Mouse (Mus musculus): ENCODE results near the gene Foxd1. TPM values are rescaled to one million over a fixed set of nuclear protein-coding genes. Genes with fewer than 3 reads are reported as not detected.

The Foxd1 gene
- polyA plus RNA-seq, 1 experiment from 2014 or later: not detected

DNA sequence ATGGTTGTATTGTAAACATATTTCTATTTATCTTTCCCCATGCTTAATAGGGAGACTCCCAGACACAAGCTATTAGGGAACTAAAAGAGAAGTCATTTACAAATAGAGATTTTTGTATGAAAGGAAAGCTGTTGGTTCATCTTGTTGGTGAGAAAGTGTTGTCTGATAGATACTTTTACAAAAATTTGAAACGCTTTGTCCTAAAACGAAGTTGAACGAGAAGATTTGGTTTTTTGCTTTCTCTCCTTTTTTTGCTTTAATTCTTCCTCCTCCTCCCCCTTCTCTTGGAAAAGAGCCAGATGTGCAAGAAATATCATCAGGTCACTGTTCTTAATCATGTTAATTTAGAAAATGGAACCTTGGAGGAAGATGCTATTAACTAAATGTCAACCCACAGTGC is 13.6 kb downstream of the Foxd1 start:
- H3K36me3 ChIP-seq (ENCODE audit: control insufficient read depth, insufficient read depth, low read length): no peaks in the 10 kb centered on the region
- H3K4me1 ChIP-seq (ENCODE audit: control insufficient read depth in 2 of 2, insufficient read depth in 2 of 2, low read length in 2 of 2): peaks cover 3 to 7% of the 10 kb centered on the region in 2 experiments; a peak in 2 of 4 replicates
- no peak overlapping the region for H3K27ac ChIP-seq (replicated peaks in 1 of 2; ENCODE audit: control insufficient read depth in 1 of 2, insufficient read depth in 1 of 2, low read depth in 2 of 2, low read length in 2 of 2)
- H3K4me2 ChIP-seq (ENCODE audit: low read length): no peak overlapping the region
- H3K9me3 ChIP-seq (ENCODE audit: control insufficient read depth, low read length): no peaks in the 10 kb centered on the region
- H3K9ac ChIP-seq (ENCODE audit: low read length): no peak overlapping the region
- WGBS: 15% methylated on average over 3 of the region's 3 CpGs
- H3K4me3 ChIP-seq (ENCODE audit: control insufficient read depth in 1 of 2, insufficient read depth in 1 of 2, low read depth in 1 of 2, low read length in 2 of 2): no peak overlapping the region
- peaks cover 86% of the 10 kb centered on the region for H3K27me3 ChIP-seq (ENCODE audit: control insufficient read depth, insufficient read depth, low read length)
- no peak for ATAC-seq (ENCODE audit: insufficient number of reproducible peaks, insufficient read depth, low FRiP score, low read depth)

GRCm38 (mm10) chr13:98369046-98369445 is 15.0 kb downstream of the Foxd1 start:
- Histone ChIP-seq H3K9ac (ENCODE audit: low read length) (no peak overlapping the region), H3K36me3 (ENCODE audit: control insufficient read depth, insufficient read depth, low read length) (no peaks in the 10 kb centered on the region), H3K27ac (replicated peaks in 1 of 2; ENCODE audit: control insufficient read depth in 1 of 2, insufficient read depth in 1 of 2, low read depth in 2 of 2, low read length in 2 of 2) (no peak overlapping the region), H3K27me3 (ENCODE audit: control insufficient read depth, insufficient read depth, low read length) (peaks cover 80% of the 10 kb centered on the region), H3K4me1 (ENCODE audit: control insufficient read depth in 2 of 2, insufficient read depth in 2 of 2, low read length in 2 of 2) (peaks cover 3 to 7% of the 10 kb centered on the region in 2 experiments; a peak in 2 of 4 replicates), H3K4me3 (ENCODE audit: control insufficient read depth in 1 of 2, insufficient read depth in 1 of 2, low read depth in 1 of 2, low read length in 2 of 2) (no peak overlapping the region), H3K9me3 (ENCODE audit: control insufficient read depth, low read length) (no peaks in the 10 kb centered on the region), H3K4me2 (ENCODE audit: low read length) (no peak overlapping the region)
- no peak for ATAC-seq (ENCODE audit: insufficient number of reproducible peaks, insufficient read depth, low FRiP score, low read depth)
- 12% methylated on average over 6 of the region's 6 CpGs for WGBS

GRCm38 (mm10) chr13:98374560-98374959 is 20.5 kb downstream of the Foxd1 start:
- H3K9ac ChIP-seq (ENCODE audit: low read length): no peak overlapping the region
- H3K36me3 ChIP-seq (ENCODE audit: control insufficient read depth, insufficient read depth, low read length): no peaks in the 10 kb centered on the region
- H3K27ac ChIP-seq (replicated peaks in 1 of 2; ENCODE audit: control insufficient read depth in 1 of 2, insufficient read depth in 1 of 2, low read depth in 2 of 2, low read length in 2 of 2): no peak overlapping the region
- no peaks in the 10 kb centered on the region for H3K4me1 ChIP-seq (ENCODE audit: control insufficient read depth in 2 of 2, insufficient read depth in 2 of 2, low read length in 2 of 2)
- no peaks in the 10 kb centered on the region for H3K9me3 ChIP-seq (ENCODE audit: control insufficient read depth, low read length)
- no peak for ATAC-seq (ENCODE audit: insufficient number of reproducible peaks, insufficient read depth, low FRiP score, low read depth)
- peaks cover 37% of the 10 kb centered on the region for H3K27me3 ChIP-seq (ENCODE audit: control insufficient read depth, insufficient read depth, low read length)
- no peak overlapping the region for H3K4me2 ChIP-seq (ENCODE audit: low read length)
- no peak overlapping the region for H3K4me3 ChIP-seq (ENCODE audit: control insufficient read depth in 1 of 2, insufficient read depth in 1 of 2, low read depth in 1 of 2, low read length in 2 of 2)
- WGBS: 43% methylated on average over 8 of the region's 8 CpGs

DNA sequence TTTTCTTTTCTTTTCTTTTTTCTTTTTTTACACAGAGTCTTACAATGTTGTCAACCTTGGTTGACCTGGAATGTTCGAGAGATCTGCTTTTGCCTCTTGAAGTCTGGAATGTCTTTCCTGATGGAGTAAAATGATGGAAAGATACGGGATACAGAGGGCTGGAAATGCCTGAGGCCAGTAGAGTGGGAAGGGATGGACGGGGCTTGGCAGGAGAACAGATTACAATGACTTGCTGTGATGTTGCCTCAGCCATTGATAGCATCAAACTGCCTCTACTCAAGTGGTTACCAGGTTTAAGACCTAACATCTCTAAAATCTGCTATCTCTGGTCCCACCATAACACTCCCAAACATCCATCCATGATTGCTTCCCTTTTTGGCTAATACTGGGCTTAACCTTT is 20.9 kb downstream of the Foxd1 start:
- Histone ChIP-seq H3K9ac (ENCODE audit: low read length) (no peak overlapping the region), H3K4me3 (ENCODE audit: control insufficient read depth in 1 of 2, insufficient read depth in 1 of 2, low read depth in 1 of 2, low read length in 2 of 2) (no peak overlapping the region), H3K27ac (replicated peaks in 1 of 2; ENCODE audit: control insufficient read depth in 1 of 2, insufficient read depth in 1 of 2, low read depth in 2 of 2, low read length in 2 of 2) (no peak overlapping the region), H3K4me2 (ENCODE audit: low read length) (no peak overlapping the region), H3K27me3 (ENCODE audit: control insufficient read depth, insufficient read depth, low read length) (peaks cover 33% of the 10 kb centered on the region), H3K4me1 (ENCODE audit: control insufficient read depth in 2 of 2, insufficient read depth in 2 of 2, low read length in 2 of 2) (no peaks in the 10 kb centered on the region), H3K36me3 (ENCODE audit: control insufficient read depth, insufficient read depth, low read length) (no peaks in the 10 kb centered on the region), H3K9me3 (ENCODE audit: control insufficient read depth, low read length) (no peaks in the 10 kb centered on the region)
- no peak for ATAC-seq (ENCODE audit: insufficient number of reproducible peaks, insufficient read depth, low FRiP score, low read depth)
- 42% methylated on average over 3 of the region's 3 CpGs for WGBS

GRCm38 (mm10) chr13:98377746-98378145 is 23.7 kb downstream of the Foxd1 start:
- Histone ChIP-seq H3K4me1 (ENCODE audit: control insufficient read depth in 2 of 2, insufficient read depth in 2 of 2, low read length in 2 of 2) (no peaks in the 10 kb centered on the region), H3K9me3 (ENCODE audit: control insufficient read depth, low read length) (0 out of 2 replicates have a peak, but pooled peaks cover 2% of the 10 kb centered on the region), H3K36me3 (ENCODE audit: control insufficient read depth, insufficient read depth, low read length) (no peaks in the 10 kb centered on the region), H3K4me3 (ENCODE audit: control insufficient read depth in 1 of 2, insufficient read depth in 1 of 2, low read depth in 1 of 2, low read length in 2 of 2) (no peak overlapping the region), H3K27ac (replicated peaks in 1 of 2; ENCODE audit: control insufficient read depth in 1 of 2, insufficient read depth in 1 of 2, low read depth in 2 of 2, low read length in 2 of 2) (no peak overlapping the region), H3K27me3 (ENCODE audit: control insufficient read depth, insufficient read depth, low read length) (peaks cover 16% of the 10 kb centered on the region), H3K9ac (ENCODE audit: low read length) (no peak overlapping the region), H3K4me2 (ENCODE audit: low read length) (no peak overlapping the region)
- 79% methylated on average over 3 of the region's 3 CpGs for WGBS
- no peak for ATAC-seq (ENCODE audit: insufficient number of reproducible peaks, insufficient read depth, low FRiP score, low read depth)

GRCm38 (mm10) chr13:98382751-98383150 is 28.7 kb downstream of the Foxd1 start:
- Histone ChIP-seq H3K4me1 (ENCODE audit: control insufficient read depth in 2 of 2, insufficient read depth in 2 of 2, low read length in 2 of 2) (no peaks in the 10 kb centered on the region), H3K9ac (ENCODE audit: low read length) (no peak overlapping the region), H3K27me3 (ENCODE audit: control insufficient read depth, insufficient read depth, low read length) (peaks cover 8% of the 10 kb centered on the region; the same call in 1 of the 2 replicates), H3K9me3 (ENCODE audit: control insufficient read depth, low read length) (0 out of 2 replicates have a peak, but pooled peaks cover 7% of the 10 kb centered on the region), H3K27ac (replicated peaks in 1 of 2; ENCODE audit: control insufficient read depth in 1 of 2, insufficient read depth in 1 of 2, low read depth in 2 of 2, low read length in 2 of 2) (no peak overlapping the region), H3K4me2 (ENCODE audit: low read length) (no peak overlapping the region), H3K36me3 (ENCODE audit: control insufficient read depth, insufficient read depth, low read length) (no peaks in the 10 kb centered on the region), H3K4me3 (ENCODE audit: control insufficient read depth in 1 of 2, insufficient read depth in 1 of 2, low read depth in 1 of 2, low read length in 2 of 2) (no peak overlapping the region)
- ATAC-seq (ENCODE audit: insufficient number of reproducible peaks, insufficient read depth, low FRiP score, low read depth): no peak
- 72% methylated on average over 4 of the region's 4 CpGs for WGBS

- Histone ChIP-seq H3K4me1 (ENCODE audit: control insufficient read depth in 2 of 2, insufficient read depth in 2 of 2, low read length in 2 of 2) (no peaks in the 10 kb centered on the region), H3K27ac (replicated peaks in 1 of 2; ENCODE audit: control insufficient read depth in 1 of 2, insufficient read depth in 1 of 2, low read depth in 2 of 2, low read length in 2 of 2) (no peak overlapping the region), H3K9ac (ENCODE audit: low read length) (no peak overlapping the region), H3K27me3 (ENCODE audit: control insufficient read depth, insufficient read depth, low read length) (peaks cover 20% of the 10 kb centered on the region), H3K4me2 (ENCODE audit: low read length) (no peak overlapping the region), H3K4me3 (ENCODE audit: control insufficient read depth in 1 of 2, insufficient read depth in 1 of 2, low read depth in 1 of 2, low read length in 2 of 2) (no peak overlapping the region), H3K9me3 (ENCODE audit: control insufficient read depth, low read length) (0 out of 2 replicates have a peak, but pooled peaks cover 7% of the 10 kb centered on the region), H3K36me3 (ENCODE audit: control insufficient read depth, insufficient read depth, low read length) (no peaks in the 10 kb centered on the region)
- no peak for ATAC-seq (ENCODE audit: insufficient number of reproducible peaks, insufficient read depth, low FRiP score, low read depth)
- 69% methylated on average over 16 of the region's 16 CpGs for WGBS
These were observed 30.0 kb downstream of the Foxd1 start for GRCm38 (mm10) chr13:98383911-98384498.

GRCm38 (mm10) chr13:98385877-98386276 is 31.8 kb downstream of the Foxd1 start:
- H3K4me1 ChIP-seq (ENCODE audit: control insufficient read depth in 2 of 2, insufficient read depth in 2 of 2, low read length in 2 of 2): 0 out of 4 replicates have a peak, but pooled peaks cover 0 to 3% of the 10 kb centered on the region in 2 experiments
- no peak for ATAC-seq (ENCODE audit: insufficient number of reproducible peaks, insufficient read depth, low FRiP score, low read depth)
- H3K27me3 ChIP-seq (ENCODE audit: control insufficient read depth, insufficient read depth, low read length): peaks cover 38% of the 10 kb centered on the region
- no peak overlapping the region for H3K9ac ChIP-seq (ENCODE audit: low read length)
- H3K9me3 ChIP-seq (ENCODE audit: control insufficient read depth, low read length): 0 out of 2 replicates have a peak, but pooled peaks cover 7% of the 10 kb centered on the region
- no peak overlapping the region for H3K4me2 ChIP-seq (ENCODE audit: low read length)
- no peak overlapping the region for H3K4me3 ChIP-seq (ENCODE audit: control insufficient read depth in 1 of 2, insufficient read depth in 1 of 2, low read depth in 1 of 2, low read length in 2 of 2)
- WGBS: 70% methylated on average over 2 of the region's 2 CpGs
- no peaks in the 10 kb centered on the region for H3K36me3 ChIP-seq (ENCODE audit: control insufficient read depth, insufficient read depth, low read length)
- no peak overlapping the region for H3K27ac ChIP-seq (replicated peaks in 1 of 2; ENCODE audit: control insufficient read depth in 1 of 2, insufficient read depth in 1 of 2, low read depth in 2 of 2, low read length in 2 of 2)
